Mouse (Mus musculus) cerebellum, postnatal 36 days (tissue): ENCODE measurements around the gene Nme6.
"Not testable (repeated sequence)": the region's sequence is repeated elsewhere in the genome, so short reads cannot be mapped to it uniquely, and the experiment has no call there.

Experiments used
- DNase-seq, 2 experiments: peaks; one replicate each; pipeline ENCODE4 v3.0.0; 2021 to 2022; ENCODE audit warnings: mixed read lengths in 2 of 2

Gene Nme6

GRCm38 (mm10) chr9:109832391-109833087, at the start of gene Nme6:
Nme6 (plus strand) TSS chr9:109832749.
- DNase-seq: peak; percentile 88 to 89

GRCm38 (mm10) chr9:109790570-109790969, 42.0 kb upstream of the Nme6 start, which contains the start of gene Fbxw27:
Fbxw27 (minus strand) TSS chr9:109790670.
- DNase-seq: not testable (repeated sequence)

GRCm38 (mm10) chr9:109795221-109795620, 37.3 kb upstream of the Nme6 start:
- DNase-seq: no peak

- DNase-seq: no peak
Measured at GRCm38 (mm10) chr9:109795811-109796210, 36.7 kb upstream of the Nme6 start.

GRCm38 (mm10) chr9:109798051-109798450, 34.5 kb upstream of the Nme6 start:
- no peak for DNase-seq

- DNase-seq: not testable (repeated sequence)
Measured at GRCm38 (mm10) chr9:109805596-109805995, 27.0 kb upstream of the Nme6 start.

- DNase-seq: no peak
Measured at GRCm38 (mm10) chr9:109806260-109806659, 26.3 kb upstream of the Nme6 start.

- no peak for DNase-seq
Measured at GRCm38 (mm10) chr9:109806695-109807293, 25.8 kb upstream of the Nme6 start.

- no peak for DNase-seq
Measured at GRCm38 (mm10) chr9:109807898-109808297, 24.7 kb upstream of the Nme6 start.

GRCm38 (mm10) chr9:109811980-109812379, 20.6 kb upstream of the Nme6 start, which contains the start of gene Spink8:
Spink8 (plus strand) TSS chr9:109812280.
- no peak for DNase-seq

- peak in 1 of 2 experiments; percentile 3 for DNase-seq
Measured at GRCm38 (mm10) chr9:109813424-109813823, 19.1 kb upstream of the Nme6 start.

GRCm38 (mm10) chr9:109816341-109816740, 16.2 kb upstream of the Nme6 start:
- no peak for DNase-seq

GRCm38 (mm10) chr9:109825739-109826138, 6.8 kb upstream of the Nme6 start:
- no peak for DNase-seq

- no peak for DNase-seq
Measured at GRCm38 (mm10) chr9:109826181-109826580, 6.4 kb upstream of the Nme6 start.

- no peak for DNase-seq
Measured at GRCm38 (mm10) chr9:109833088-109833412, 501 bp downstream of the Nme6 start.

- no peak for DNase-seq
Measured at GRCm38 (mm10) chr9:109849312-109849758, 16.8 kb downstream of the Nme6 start, which contains the start of gene Camp. Camp (minus strand) TSS chr9:109849617.

GRCm38 (mm10) chr9:109850099-109850498, 17.6 kb downstream of the Nme6 start:
- no peak for DNase-seq

- DNase-seq: no peak
Measured at GRCm38 (mm10) chr9:109854341-109854740, 21.8 kb downstream of the Nme6 start.

GRCm38 (mm10) chr9:109855947-109856346, 23.4 kb downstream of the Nme6 start:
- no peak for DNase-seq

GRCm38 (mm10) chr9:109862397-109863044, 30.0 kb downstream of the Nme6 start:
- DNase-seq: peak; percentile 74 to 78

- no peak for DNase-seq
Measured at GRCm38 (mm10) chr9:109863085-109863484, 30.5 kb downstream of the Nme6 start.

- no peak for DNase-seq
Measured at GRCm38 (mm10) chr9:109866218-109866617, 33.7 kb downstream of the Nme6 start.

- no peak for DNase-seq
Measured at GRCm38 (mm10) chr9:109870983-109871572, 38.5 kb downstream of the Nme6 start.
